Mouse (Mus musculus) heart, embryonic 11.5 days (tissue): Measurements from ENCODE around the gene Rfx7. TPM values are rescaled to one million over a fixed set of nuclear protein-coding genes. Genes with fewer than 3 reads are reported as not detected.
"Not testable (repeated sequence)": the region's sequence is repeated elsewhere in the genome, so short reads cannot be mapped to it uniquely, and the experiment has no call there.

Experiments
- ATAC-seq: fragments of 200-750 bp; cut with Nextera tagmentation; replicated peaks from 2 replicates; pipeline ENCODE4 v1.8.0; 2017; ENCODE audit warnings: moderate library complexity; ENCODE audit not compliant: insufficient number of reproducible peaks, low FRiP score, low TSS enrichment
- H3K27ac ChIP-seq: fragments of 300-500 bp; sonication (generic); 2 replicates; pipeline ENCODE4 v1.5.1; 2014; ENCODE audit warnings: mild to moderate bottlenecking, low read depth, low read length
- H3K27me3 ChIP-seq: fragments of 300-500 bp; sonication (generic); 2 replicates; pipeline ENCODE4 v1.6.1; 2014; ENCODE audit warnings: mild to moderate bottlenecking, low read length, mixed read lengths; ENCODE audit not compliant: control insufficient read depth, insufficient read depth
- H3K36me3 ChIP-seq: fragments of 300-500 bp; sonication (generic); 2 replicates; pipeline ENCODE4 v1.6.1; 2014; ENCODE audit warnings: mild to moderate bottlenecking, low read length, moderate library complexity, mixed read lengths; ENCODE audit not compliant: control insufficient read depth, insufficient read depth
- H3K4me1 ChIP-seq: fragments of 300-500 bp; sonication (generic); 2 replicates; pipeline ENCODE4 v1.6.1; 2014; ENCODE audit warnings: low read length; ENCODE audit not compliant: control insufficient read depth, insufficient read depth
- H3K4me2 ChIP-seq: fragments of 300-500 bp; sonication (generic); 2 replicates; pipeline ENCODE4 v1.6.1; 2014; ENCODE audit warnings: mild to moderate bottlenecking, moderate library complexity
- H3K4me3 ChIP-seq: fragments of 300-500 bp; sonication (generic); 2 replicates; pipeline ENCODE4 v1.5.1; 2014; ENCODE audit warnings: low read depth, low read length
- H3K9ac ChIP-seq: fragments of 300-500 bp; sonication (generic); 2 replicates; pipeline ENCODE4 v1.6.1; 2014; ENCODE audit warnings: mild to moderate bottlenecking, low read depth, low read length, moderate library complexity
- H3K9me3 ChIP-seq: fragments of 300-500 bp; sonication (generic); replicated peaks from 2 replicates; pipeline ENCODE4 v1.6.1; 2016; ENCODE audit warnings: low read length; ENCODE audit not compliant: control insufficient read depth
- WGBS: fragments of 180-500 bp; shearing (Covaris S2); extraction: QIAGEN DNeasy Blood & Tissue Kit; methylation state at CpG from one replicate; pipeline ENCODE4 v1.1.7; 2014; ENCODE audit not compliant: insufficient replicate concordance; 5-methylcytosine and 5-hydroxymethylcytosine counted together
- polyA plus RNA-seq: library from polyadenylated mRNA; unstranded; fragments of >200 nt; fragmentation: Nextera tagmentation; extraction: Ambion mirVana; gene quantifications from 2 replicates; pipeline ENCODE4 v1.2.1, GENCODE M21; 2014

The Rfx7 gene
- polyA plus RNA-seq, 1 experiment from 2014 or later, result 12.2 TPM

- Histone ChIP-seq H3K9ac (no peak overlapping the region), H3K4me1 (no peaks in the 10 kb centered on the region), H3K27ac (no peak overlapping the region), H3K4me3 (no peak overlapping the region), H3K9me3 (no peaks in the 10 kb centered on the region), H3K4me2 (no peak overlapping the region), H3K36me3 (no peaks in the 10 kb centered on the region), H3K27me3 (no peaks in the 10 kb centered on the region)
- ATAC-seq, result no peak
- 47% methylated on average over 2 of the region's 2 CpGs for WGBS
These were observed 35.1 kb downstream of the Rfx7 start for GRCm38 (mm10) chr9:72567116-72567515.

DNA sequence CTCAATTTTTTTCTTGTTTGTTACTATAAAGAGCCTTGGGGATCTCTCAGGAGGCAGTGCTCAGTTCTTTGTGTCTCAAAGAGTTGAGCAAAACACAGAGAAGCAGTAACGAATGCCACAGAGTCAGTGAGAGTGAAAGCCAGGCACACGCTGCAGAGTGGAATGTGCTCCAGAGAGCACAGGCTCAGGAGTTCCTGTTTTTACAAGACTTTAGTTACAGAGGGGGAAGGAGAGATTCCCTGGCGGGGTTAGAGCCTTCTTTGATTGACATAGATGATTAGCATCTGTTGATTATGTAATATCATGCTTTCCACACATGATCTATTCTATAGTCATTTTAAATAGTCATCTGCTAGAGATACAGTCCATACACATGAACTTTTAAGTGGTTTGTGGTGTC, 48.2 kb downstream of the Rfx7 start:
- WGBS, result 10% methylated on average over 3 of the region's 3 CpGs
- H3K27ac ChIP-seq, result peak overlapping the region; percentile 38; the same call in 1 of the 2 replicates
- H3K9me3 ChIP-seq, result no peaks in the 10 kb centered on the region
- no peak for ATAC-seq
- H3K36me3 ChIP-seq, result no peaks in the 10 kb centered on the region
- no peaks in the 10 kb centered on the region for H3K27me3 ChIP-seq
- H3K4me3 ChIP-seq, result no peak overlapping the region
- H3K9ac ChIP-seq, result no peak overlapping the region
- no peak overlapping the region for H3K4me2 ChIP-seq
- no peaks in the 10 kb centered on the region; the same call in 1 of the 2 replicates for H3K4me1 ChIP-seq

- H3K4me2 ChIP-seq, result no peak overlapping the region
- ATAC-seq, result no peak
- no peaks in the 10 kb centered on the region for H3K9me3 ChIP-seq
- no peaks in the 10 kb centered on the region for H3K27me3 ChIP-seq
- no peaks in the 10 kb centered on the region for H3K4me1 ChIP-seq
- 91% methylated on average over 1 of the region's 1 CpGs for WGBS
- H3K27ac ChIP-seq, result no peak overlapping the region
- H3K4me3 ChIP-seq, result no peak overlapping the region
- H3K36me3 ChIP-seq, result no peaks in the 10 kb centered on the region
- H3K9ac ChIP-seq, result no peak overlapping the region
These were observed 58.8 kb downstream of the Rfx7 start for GRCm38 (mm10) chr9:72590861-72591260.

GRCm38 (mm10) chr9:72592016-72592415, 60.0 kb downstream of the Rfx7 start:
- Histone ChIP-seq H3K27me3 (no peaks in the 10 kb centered on the region), H3K9ac (no peak overlapping the region), H3K4me2 (no peak overlapping the region), H3K36me3 (no peaks in the 10 kb centered on the region), H3K27ac (no peak overlapping the region), H3K4me1 (no peaks in the 10 kb centered on the region), H3K9me3 (no peaks in the 10 kb centered on the region), H3K4me3 (no peak overlapping the region)
- no peak for ATAC-seq

DNA sequence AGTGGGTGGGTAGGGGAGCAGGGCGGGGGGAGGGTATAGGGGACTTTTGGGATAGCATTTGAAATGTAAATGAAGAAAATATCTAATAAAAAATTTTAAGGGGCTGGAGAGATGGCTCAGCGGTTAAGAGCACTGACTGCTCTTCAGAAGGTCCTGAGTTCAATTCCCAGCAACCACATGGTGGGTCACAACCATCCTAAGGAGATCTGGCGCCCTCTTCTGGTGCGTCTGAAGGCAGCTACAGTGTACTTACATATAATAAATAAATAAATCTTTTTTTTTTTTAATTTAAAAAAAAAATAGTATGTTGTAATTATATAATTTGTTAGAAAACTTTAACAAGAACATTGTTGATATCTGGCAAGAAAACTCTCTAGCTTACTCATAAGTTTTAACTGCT, 62.6 kb downstream of the Rfx7 start:
- WGBS, result 75% methylated on average over 4 of the region's 4 CpGs
- not testable (repeated sequence) for ATAC-seq, H3K4me1 ChIP-seq, H3K9me3 ChIP-seq, H3K27me3 ChIP-seq, H3K36me3 ChIP-seq, H3K4me2 ChIP-seq, H3K27ac ChIP-seq, H3K9ac ChIP-seq, H3K4me3 ChIP-seq

DNA sequence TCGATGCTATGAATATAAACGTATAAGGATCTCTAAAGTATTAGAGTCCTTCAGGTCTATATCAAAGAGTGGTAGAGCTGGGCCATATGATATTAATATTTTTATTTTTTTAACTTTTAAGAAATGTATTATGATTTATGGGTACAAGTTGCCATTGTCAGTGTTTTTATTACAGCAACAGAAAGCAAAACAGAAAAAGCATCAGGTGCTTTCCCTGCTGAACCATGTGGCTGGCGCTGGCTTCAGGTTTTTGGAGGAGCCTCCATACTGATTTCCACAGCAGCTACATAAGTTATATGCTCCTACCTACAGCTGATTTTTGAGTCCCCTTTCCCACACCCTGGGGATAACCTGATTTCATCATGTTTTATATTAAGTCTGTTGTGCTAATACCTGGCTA, 68.1 kb downstream of the Rfx7 start:
- H3K4me1 ChIP-seq, result no peaks in the 10 kb centered on the region
- H3K36me3 ChIP-seq, result no peaks in the 10 kb centered on the region
- ATAC-seq, result no peak
- H3K4me3 ChIP-seq, result no peak overlapping the region
- H3K27me3 ChIP-seq, result no peaks in the 10 kb centered on the region
- H3K27ac ChIP-seq, result no peak overlapping the region
- no peaks in the 10 kb centered on the region for H3K9me3 ChIP-seq
- H3K4me2 ChIP-seq, result no peak overlapping the region
- WGBS, result 91% methylated on average over 3 of the region's 3 CpGs
- H3K9ac ChIP-seq, result no peak overlapping the region

GRCm38 (mm10) chr9:72609771-72610170, 77.7 kb downstream of the Rfx7 start:
- ATAC-seq, result no peak
- peaks cover 3% of the 10 kb centered on the region; the same call in 1 of the 2 replicates for H3K36me3 ChIP-seq

GRCm38 (mm10) chr9:72613884-72614283, 81.8 kb downstream of the Rfx7 start:
- Histone ChIP-seq H3K27ac (no peak overlapping the region), H3K36me3 (peaks cover 24% of the 10 kb centered on the region)
- WGBS, result 86% methylated on average over 2 of the region's 2 CpGs

More at GRCm38 (mm10) chr9:72609771-72610170, 77.7 kb downstream of the Rfx7 start:
- H3K4me1 ChIP-seq, result no peaks in the 10 kb centered on the region
- no peak overlapping the region for H3K4me2 ChIP-seq
- no peak overlapping the region for H3K4me3 ChIP-seq
- H3K9ac ChIP-seq, result no peak overlapping the region
- H3K27ac ChIP-seq, result no peak overlapping the region
- no peaks in the 10 kb centered on the region for H3K27me3 ChIP-seq
- no peaks in the 10 kb centered on the region for H3K9me3 ChIP-seq

DNA sequence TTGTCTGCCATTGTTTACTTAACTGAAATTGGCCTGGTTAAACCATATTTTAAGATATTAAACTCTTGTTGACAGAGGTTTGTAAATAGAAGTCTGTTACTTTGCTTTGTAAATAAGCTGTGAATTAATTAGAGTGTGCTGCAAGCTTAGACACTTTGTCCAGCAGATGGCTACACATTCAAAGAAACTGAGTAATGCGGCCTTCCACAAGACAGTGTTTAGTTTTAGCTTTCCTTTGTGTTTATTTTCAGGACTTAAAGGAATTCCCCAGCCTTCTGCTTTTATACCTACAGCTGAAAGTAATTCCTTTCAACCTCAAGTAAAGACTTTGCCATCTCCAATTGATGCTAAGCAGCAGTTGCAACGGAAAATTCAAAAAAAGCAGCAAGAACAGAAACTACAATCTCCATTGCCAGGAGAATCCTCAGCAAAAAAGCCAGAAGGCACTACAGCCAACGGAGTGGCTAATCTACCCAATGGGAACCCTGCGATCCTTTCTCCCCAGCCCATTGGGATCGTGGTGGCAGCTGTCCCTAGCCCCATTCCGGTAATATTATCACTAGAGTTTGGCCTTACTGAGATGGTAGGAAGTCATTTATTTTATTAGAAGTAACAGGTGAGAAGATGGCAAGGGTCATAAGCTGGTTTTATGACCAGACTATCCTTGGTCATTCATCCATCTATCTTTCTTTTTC, 82.9 kb downstream of the Rfx7 start:
- Histone ChIP-seq H3K27ac (no peak overlapping the region), H3K4me1 (no peaks in the 10 kb centered on the region), H3K9me3 (no peaks in the 10 kb centered on the region), H3K27me3 (no peaks in the 10 kb centered on the region), H3K9ac (no peak overlapping the region), H3K4me3 (no peak overlapping the region), H3K4me2 (no peak overlapping the region), H3K36me3 (peaks cover 26% of the 10 kb centered on the region)
- no peak for ATAC-seq
- WGBS, result 77% methylated on average over 6 of the region's 6 CpGs

More at GRCm38 (mm10) chr9:72613884-72614283, 81.8 kb downstream of the Rfx7 start:
- Histone ChIP-seq H3K4me2 (no peak overlapping the region), H3K4me1 (no peaks in the 10 kb centered on the region), H3K27me3 (no peaks in the 10 kb centered on the region), H3K4me3 (no peak overlapping the region), H3K9ac (no peak overlapping the region), H3K9me3 (no peaks in the 10 kb centered on the region)
- ATAC-seq, result no peak
